Mouse (Mus musculus) liver, embryonic 16.5 days (tissue): ENCODE measurements around the gene Il1f5. TPM values are rescaled to one million over a fixed set of nuclear protein-coding genes. Genes with fewer than 3 reads are reported as not detected.

ENCODE experiments used
- ATAC-seq: fragments of 200-750 bp; cut with Nextera tagmentation; 2 replicates; pipeline ENCODE4 v1.8.0; 2017; ENCODE audit warnings: low read depth, mild to moderate bottlenecking, moderate number of reproducible peaks, moderate library complexity
- H3K27ac ChIP-seq: fragments of 300-500 bp; sonication (generic); 2 replicates; pipeline ENCODE4 v1.5.1; 2014; ENCODE audit warnings: mild to moderate bottlenecking, low read length
- H3K27me3 ChIP-seq: fragments of 300-500 bp; sonication (generic); 2 replicates; pipeline ENCODE4 v1.6.1; 2014; ENCODE audit warnings: low read depth, low read length, mixed read lengths; ENCODE audit not compliant: control insufficient read depth, insufficient read depth
- H3K36me3 ChIP-seq: fragments of 300-500 bp; sonication (generic); 2 replicates; pipeline ENCODE4 v1.6.1; 2014; ENCODE audit warnings: mild to moderate bottlenecking; ENCODE audit not compliant: control insufficient read depth, insufficient read depth
- H3K4me1 ChIP-seq: fragments of 300-500 bp; sonication (generic); 2 replicates; pipeline ENCODE4 v1.6.1; 2014; ENCODE audit warnings: low read depth, low read length, mixed read lengths; ENCODE audit not compliant: control insufficient read depth
- H3K4me2 ChIP-seq: fragments of 300-500 bp; sonication (generic); 2 replicates; pipeline ENCODE4 v1.6.1; 2014; ENCODE audit warnings: low read depth, low read length, mixed read lengths
- H3K4me3 ChIP-seq: fragments of 300-500 bp; sonication (generic); 2 replicates; pipeline ENCODE4 v1.5.1; 2014; ENCODE audit warnings: low read depth, mild to moderate bottlenecking, low read length
- H3K9ac ChIP-seq: fragments of 300-500 bp; sonication (generic); 2 replicates; pipeline ENCODE4 v1.6.1; 2014; ENCODE audit warnings: low read depth, low read length
- H3K9me3 ChIP-seq: fragments of 300-500 bp; sonication (generic); replicated peaks from 2 replicates; pipeline ENCODE4 v1.6.1; 2016; ENCODE audit warnings: low read length; ENCODE audit not compliant: control insufficient read depth
- WGBS: fragments of 180-500 bp; shearing (Covaris S2); extraction: QIAGEN DNeasy Blood & Tissue Kit; methylation state at CpG from one replicate; pipeline ENCODE4 v1.1.7; 2014; ENCODE audit not compliant: insufficient replicate concordance; 5-methylcytosine and 5-hydroxymethylcytosine counted together
- polyA plus RNA-seq: library from polyadenylated mRNA; unstranded; fragments of >200 nt; fragmentation: Nextera tagmentation; extraction: Ambion mirVana; gene quantifications from 2 replicates; pipeline ENCODE4 v1.2.1, GENCODE M21; 2015

Gene Il1f5
- polyA plus RNA-seq, 1 experiment from 2014 or later = not detected

DNA sequence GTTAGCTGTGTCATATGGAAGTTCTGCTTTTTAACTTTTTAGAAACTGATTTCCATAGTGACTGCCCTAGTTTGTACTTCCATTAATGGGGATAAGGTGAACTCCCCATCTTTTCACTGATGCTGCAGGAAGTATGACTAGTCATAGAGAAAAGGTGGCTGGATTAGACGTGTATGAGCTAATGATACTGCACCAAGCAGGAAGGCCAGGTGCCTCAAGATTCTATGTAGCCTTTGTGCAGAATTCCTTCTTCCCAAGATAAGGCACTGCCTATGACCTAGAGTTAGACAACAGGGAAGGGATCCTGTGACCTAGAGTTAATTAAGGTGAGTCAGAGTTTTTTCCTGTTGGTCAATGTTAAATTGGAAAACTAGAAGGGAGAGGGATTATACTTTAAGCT, 40.2 kb downstream of the Il1f5 start:
- WGBS = 53% methylated on average over 1 of the region's 1 CpGs
- Histone ChIP-seq H3K9me3 (no peaks in the 10 kb centered on the region), H3K4me2 (no peak overlapping the region)

DNA sequence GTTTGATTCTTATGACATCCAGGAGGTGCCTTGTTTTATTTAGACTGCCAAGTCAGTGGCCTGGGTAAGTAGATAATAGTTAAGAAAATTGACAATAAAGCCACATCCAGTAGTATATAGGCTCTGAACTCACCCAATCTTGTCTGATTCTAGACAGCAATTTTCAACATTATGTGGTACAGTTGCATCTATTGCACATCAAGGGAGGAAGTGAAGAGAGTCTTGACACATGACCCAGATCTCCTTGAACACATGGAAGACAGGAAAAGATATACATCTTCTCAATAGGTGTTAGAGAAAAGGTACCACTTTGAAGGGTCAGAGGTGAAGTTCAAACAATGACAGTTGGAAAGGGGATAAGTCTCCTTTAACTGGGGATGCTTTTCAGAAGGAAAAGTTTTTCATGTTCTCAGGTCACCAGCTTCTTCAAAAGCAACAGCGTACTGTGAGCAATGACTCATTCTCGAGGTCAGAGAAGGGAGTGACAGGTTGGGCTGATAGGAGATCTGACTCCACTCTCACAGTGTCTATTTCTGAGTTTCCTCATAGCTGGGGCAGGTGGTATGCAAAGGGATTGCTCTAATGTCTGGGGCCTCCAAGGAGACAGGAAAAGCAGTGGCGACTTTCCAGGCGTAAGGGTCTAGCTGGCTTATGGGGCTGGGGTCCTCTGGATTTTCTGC, 41.3 kb downstream of the Il1f5 start:
- ATAC-seq = no peak
- 38% methylated on average over 4 of the region's 4 CpGs for WGBS
- Histone ChIP-seq H3K4me1 (no peaks in the 10 kb centered on the region), H3K27ac (no peak overlapping the region), H3K36me3 (no peaks in the 10 kb centered on the region), H3K4me3 (no peak overlapping the region), H3K9ac (no peak overlapping the region), H3K4me2 (no peak overlapping the region), H3K27me3 (no peaks in the 10 kb centered on the region), H3K9me3 (no peaks in the 10 kb centered on the region)

More for the DNA sequence above, 40.2 kb downstream of the Il1f5 start:
- no peak overlapping the region for H3K9ac ChIP-seq
- H3K27me3 ChIP-seq = no peaks in the 10 kb centered on the region
- no peak overlapping the region for H3K27ac ChIP-seq
- H3K4me3 ChIP-seq = no peak overlapping the region
- no peaks in the 10 kb centered on the region for H3K36me3 ChIP-seq
- no peak for ATAC-seq
- no peaks in the 10 kb centered on the region for H3K4me1 ChIP-seq

Other genes with a start within 250 kb of the Il1f5 start
- 0.34 and 0.58 TPM in 2 replicates for gene Hnmt, start 227.6 kb upstream of the Il1f5 start, polyA plus RNA-seq
- gene Tbpl2, start 180.4 kb upstream of the Il1f5 start, polyA plus RNA-seq = not detected in 2 replicates
- gene Il1f8, start 123.8 kb upstream of the Il1f5 start, polyA plus RNA-seq = not detected in 2 replicates
- gene Il1f9, start 90.5 kb upstream of the Il1f5 start, polyA plus RNA-seq = 0.32 and 0.68 TPM in 2 replicates
- gene Il1f6, start 61.5 kb upstream of the Il1f5 start, polyA plus RNA-seq = not detected in 2 replicates
- not detected in 2 replicates for gene Il1f10, start 14.2 kb downstream of the Il1f5 start, polyA plus RNA-seq
- gene Il1rn, start 59.9 kb downstream of the Il1f5 start, polyA plus RNA-seq = 13.4 and 14.2 TPM in 2 replicates
- gene Psd4, start 90.6 kb downstream of the Il1f5 start, polyA plus RNA-seq = 6.8 and 7.3 TPM in 2 replicates
- gene Pax8, start 198.6 kb downstream of the Il1f5 start, polyA plus RNA-seq = 0.05 and 0.40 TPM in 2 replicates